Mouse (Mus musculus) bone marrow, adult 2 months (tissue): ENCODE measurements around the gene Cacna2d2.

ENCODE experiments used
- CTCF ChIP-seq: fragments of 200-500 bp; IDR thresholded peaks from 2 replicates; pipeline ENCODE4 v1.5.1; 2011; ENCODE audit warnings: low read length, control low read depth; ENCODE audit not compliant: control insufficient read depth, insufficient read depth
- POLR2A ChIP-seq: fragments of 200-500 bp; IDR thresholded peaks from 2 replicates; pipeline ENCODE4 v1.6.1; 2011; ENCODE audit warnings: low read depth, mild to moderate bottlenecking, control low read depth, low read length, borderline replicate concordance; ENCODE audit not compliant: control insufficient read depth

- no peak for TF ChIP-seq CTCF
- no peak for TF ChIP-seq POLR2A
These were observed 49.5 kb downstream of the Cacna2d2 start for GRCm38 (mm10) chr9:107448805-107449517.
